Mouse (Mus musculus) midbrain, embryonic 16.5 days (tissue): ENCODE measurements at regions not wholly inside any gene's neighbourhood (a gene's known extent, or its start where the extent isn't known, plus 50 kb on each side); places are given as distances from the start of the nearest gene placed in this dataset.
"Not testable (repeated sequence)": the region's sequence is repeated elsewhere in the genome, so short reads cannot be mapped to it uniquely, and the experiment has no call there.

ENCODE experiments used
- ATAC-seq: fragments of 200-750 bp; cut with Nextera tagmentation; 2 replicates; pipeline ENCODE4 v1.8.0; 2017; ENCODE audit warnings: moderate TSS enrichment
- H3K27ac ChIP-seq: fragments of 300-500 bp; sonication (generic); 2 replicates; pipeline ENCODE4 v1.5.1; 2014; ENCODE audit warnings: mild to moderate bottlenecking, low read length, mixed read lengths
- H3K27me3 ChIP-seq: fragments of 300-500 bp; sonication (generic); 2 replicates; pipeline ENCODE4 v1.6.1; 2014; ENCODE audit warnings: low read depth, low read length, mixed read lengths; ENCODE audit not compliant: control insufficient read depth, insufficient read depth
- H3K36me3 ChIP-seq: fragments of 300-500 bp; sonication (generic); 2 replicates; pipeline ENCODE4 v1.6.1; 2014; ENCODE audit warnings: mild to moderate bottlenecking, low read length, moderate library complexity, mixed read lengths; ENCODE audit not compliant: control insufficient read depth, insufficient read depth
- H3K4me1 ChIP-seq: fragments of 300-500 bp; sonication (generic); 2 replicates; pipeline ENCODE4 v1.6.1; 2014; ENCODE audit warnings: mild to moderate bottlenecking, low read length, mixed read lengths; ENCODE audit not compliant: control insufficient read depth, insufficient read depth
- H3K4me2 ChIP-seq: fragments of 300-500 bp; sonication (generic); 2 replicates; pipeline ENCODE4 v1.6.1; 2014; ENCODE audit warnings: mild to moderate bottlenecking, low read length, mixed read lengths
- H3K4me3 ChIP-seq: fragments of 300-500 bp; sonication (generic); 2 replicates; pipeline ENCODE4 v1.5.1; 2014; ENCODE audit warnings: low read depth, mild to moderate bottlenecking, low read length, moderate library complexity, mixed read lengths
- H3K9ac ChIP-seq: fragments of 300-500 bp; sonication (generic); 2 replicates; pipeline ENCODE4 v1.6.1; 2014; ENCODE audit warnings: low read depth, low read length, mixed read lengths
- H3K9me3 ChIP-seq: fragments of 300-500 bp; sonication (generic); replicated peaks from 2 replicates; pipeline ENCODE4 v1.6.1; 2014; ENCODE audit warnings: mild to moderate bottlenecking, low read length, mixed read lengths; ENCODE audit not compliant: control insufficient read depth, poor library complexity, severe bottlenecking
- WGBS: fragments of 180-500 bp; shearing (Covaris S2); extraction: QIAGEN DNeasy Blood & Tissue Kit; methylation state at CpG from one replicate; pipeline ENCODE4 v1.1.7; 2014; 5-methylcytosine and 5-hydroxymethylcytosine counted together

- H3K36me3 ChIP-seq, H3K9ac ChIP-seq, H3K4me3 ChIP-seq, H3K9me3 ChIP-seq, H3K4me2 ChIP-seq, H3K27me3 ChIP-seq, H3K27ac ChIP-seq, ATAC-seq, H3K4me1 ChIP-seq: not testable (repeated sequence)
- 95% methylated on average over 8 of the region's 8 CpGs for WGBS
These were observed 169.6 kb downstream of the Car2 start for GRCm38 (mm10) chr3:15055516-15056256.

GRCm38 (mm10) chr3:15056788-15057585, 170.9 kb downstream of the Car2 start:
- ATAC-seq, result not testable (repeated sequence)

GRCm38 (mm10) chr3:15065681-15066080, 179.6 kb downstream of the Car2 start:
- WGBS, result 91% methylated on average over 3 of the region's 3 CpGs
- no peak for ATAC-seq
- H3K27me3 ChIP-seq, result no peaks in the 10 kb centered on the region
- H3K9me3 ChIP-seq, result no peaks in the 10 kb centered on the region
- H3K9ac ChIP-seq, result no peak overlapping the region
- no peaks in the 10 kb centered on the region for H3K4me1 ChIP-seq
- H3K4me2 ChIP-seq, result no peak overlapping the region
- no peaks in the 10 kb centered on the region for H3K36me3 ChIP-seq
- H3K4me3 ChIP-seq, result no peak overlapping the region
- H3K27ac ChIP-seq, result no peak overlapping the region

More at GRCm38 (mm10) chr3:15056788-15057585, 170.9 kb downstream of the Car2 start:
- H3K36me3 ChIP-seq, H3K4me2 ChIP-seq, H3K4me3 ChIP-seq, H3K27ac ChIP-seq, H3K4me1 ChIP-seq, H3K9me3 ChIP-seq, H3K9ac ChIP-seq, H3K27me3 ChIP-seq: not testable (repeated sequence)
- 72% methylated on average over 5 of the region's 5 CpGs for WGBS

GRCm38 (mm10) chr3:15068256-15068655, 182.2 kb downstream of the Car2 start:
- 81% methylated on average over 3 of the region's 3 CpGs for WGBS

GRCm38 (mm10) chr3:15071030-15071883, 185.2 kb downstream of the Car2 start:
- Histone ChIP-seq H3K9me3 (no peaks in the 10 kb centered on the region), H3K4me1 (no peaks in the 10 kb centered on the region), H3K27ac (no peak overlapping the region), H3K4me2 (no peak overlapping the region), H3K27me3 (no peaks in the 10 kb centered on the region), H3K9ac (no peak overlapping the region), H3K4me3 (no peak overlapping the region), H3K36me3 (no peaks in the 10 kb centered on the region)
- no peak for ATAC-seq
- WGBS, result 82% methylated on average over 6 of the region's 6 CpGs

More at GRCm38 (mm10) chr3:15068256-15068655, 182.2 kb downstream of the Car2 start:
- no peak overlapping the region for H3K4me3 ChIP-seq
- no peak overlapping the region for H3K9ac ChIP-seq
- H3K4me2 ChIP-seq, result no peak overlapping the region
- no peaks in the 10 kb centered on the region for H3K36me3 ChIP-seq
- no peak overlapping the region for H3K27ac ChIP-seq
- no peaks in the 10 kb centered on the region for H3K4me1 ChIP-seq
- H3K27me3 ChIP-seq, result no peaks in the 10 kb centered on the region
- ATAC-seq, result no peak
- no peaks in the 10 kb centered on the region for H3K9me3 ChIP-seq

- Histone ChIP-seq H3K4me3 (no peak overlapping the region), H3K27me3 (no peaks in the 10 kb centered on the region), H3K27ac (no peak overlapping the region), H3K4me1 (no peaks in the 10 kb centered on the region), H3K9me3 (no peaks in the 10 kb centered on the region), H3K36me3 (no peaks in the 10 kb centered on the region), H3K9ac (no peak overlapping the region), H3K4me2 (no peak overlapping the region)
- ATAC-seq, result no peak
- WGBS, result 84% methylated on average over 2 of the region's 2 CpGs
These were observed 187.3 kb downstream of the Car2 start for GRCm38 (mm10) chr3:15073405-15073804.

GRCm38 (mm10) chr3:15073847-15074246, 187.8 kb downstream of the Car2 start:
- ATAC-seq, result no peak
- Histone ChIP-seq H3K27ac (no peak overlapping the region), H3K27me3 (no peaks in the 10 kb centered on the region), H3K9me3 (no peaks in the 10 kb centered on the region), H3K36me3 (no peaks in the 10 kb centered on the region), H3K4me2 (no peak overlapping the region), H3K4me3 (no peak overlapping the region), H3K9ac (no peak overlapping the region), H3K4me1 (no peaks in the 10 kb centered on the region)
- WGBS, result 74% methylated on average over 1 of the region's 1 CpGs

GRCm38 (mm10) chr3:15074949-15075348, 188.9 kb downstream of the Car2 start:
- H3K27ac ChIP-seq, result no peak overlapping the region
- ATAC-seq, result no peak
- H3K9me3 ChIP-seq, result no peaks in the 10 kb centered on the region
- H3K36me3 ChIP-seq, result no peaks in the 10 kb centered on the region
- no peaks in the 10 kb centered on the region for H3K4me1 ChIP-seq
- H3K4me2 ChIP-seq, result no peak overlapping the region
- no peak overlapping the region for H3K4me3 ChIP-seq
- no peak overlapping the region for H3K9ac ChIP-seq
- no peaks in the 10 kb centered on the region for H3K27me3 ChIP-seq
